Mouse (Mus musculus) heart, embryonic 12.5 days (tissue): ENCODE data around the gene Cep350. TPM values are rescaled to one million over a fixed set of nuclear protein-coding genes. Genes with fewer than 3 reads are reported as not detected.

ENCODE experiments used
- ATAC-seq: fragments of 200-750 bp; cut with Nextera tagmentation; 2 replicates; pipeline ENCODE4 v1.8.0; 2017; ENCODE audit warnings: moderate TSS enrichment, moderate library complexity; ENCODE audit not compliant: insufficient number of reproducible peaks, low FRiP score
- H3K27ac ChIP-seq: fragments of 300-500 bp; sonication (generic); 2 replicates; pipeline ENCODE4 v1.5.1; 2016; ENCODE audit warnings: mild to moderate bottlenecking, moderate library complexity; ENCODE audit not compliant: poor library complexity, severe bottlenecking
- H3K27me3 ChIP-seq: fragments of 300-500 bp; sonication (generic); replicated peaks from 2 replicates; pipeline ENCODE4 v1.6.1; 2016; ENCODE audit warnings: mild to moderate bottlenecking, moderate library complexity
- H3K36me3 ChIP-seq: fragments of 300-500 bp; sonication (generic); 2 replicates; pipeline ENCODE4 v1.6.1; 2016; ENCODE audit warnings: mild to moderate bottlenecking, moderate library complexity
- H3K4me1 ChIP-seq: fragments of 300-500 bp; sonication (generic); replicated peaks from 2 replicates; pipeline ENCODE4 v1.6.1; 2016; ENCODE audit warnings: mild to moderate bottlenecking
- H3K4me2 ChIP-seq: fragments of 300-500 bp; sonication (generic); 2 replicates; pipeline ENCODE4 v1.6.1; 2016; ENCODE audit warnings: mild to moderate bottlenecking, moderate library complexity
- H3K4me3 ChIP-seq: fragments of 300-500 bp; sonication (generic); 2 replicates; pipeline ENCODE4 v1.5.1; 2016; ENCODE audit warnings: mild to moderate bottlenecking
- H3K9ac ChIP-seq: fragments of 300-500 bp; sonication (generic); 2 replicates; pipeline ENCODE4 v1.6.1; 2016; ENCODE audit warnings: mild to moderate bottlenecking, moderate library complexity
- H3K9me3 ChIP-seq: fragments of 300-500 bp; sonication (generic); replicated peaks from 2 replicates; pipeline ENCODE4 v1.6.1; 2016; ENCODE audit warnings: mild to moderate bottlenecking, moderate library complexity
- WGBS: fragments of 180-500 bp; shearing (Covaris S2); methylation state at CpG from one replicate; pipeline ENCODE4 v1.1.7; 2016; 5-methylcytosine and 5-hydroxymethylcytosine counted together
- polyA plus RNA-seq: library from polyadenylated mRNA; unstranded; fragments of >200 nt; fragmentation: Nextera tagmentation; extraction: Ambion mirVana; gene quantifications from 2 replicates; pipeline ENCODE4 v1.2.1, GENCODE M21; 2016

Gene Cep350
- 10.4 and 10.5 TPM in 2 replicates for polyA plus RNA-seq

- Histone ChIP-seq H3K27ac (peak within 1 kb of the TSS; percentile 97), H3K4me1 (peaks cover 9% of the 10 kb centered on the region), H3K9ac (peak within 1 kb of the TSS; percentile 96), H3K27me3 (no peaks in the 10 kb centered on the region), H3K4me3 (peak within 1 kb of the TSS; percentile 84), H3K9me3 (no peaks in the 10 kb centered on the region), H3K36me3 (no peaks in the 10 kb centered on the region), H3K4me2 (peak within 1 kb of the TSS; percentile 85)
- WGBS = under 1% methylated on average over 45 of the region's 57 CpGs
- ATAC-seq = peak; percentile 98
Measured at GRCm38 (mm10) chr1:155973068-155973718, at the start of gene Cep350. Gene Cep350 (minus strand): TSS chr1:155973255.

- no peaks in the 10 kb centered on the region for H3K27me3 ChIP-seq
- no peaks in the 10 kb centered on the region for H3K4me1 ChIP-seq
- H3K4me3 ChIP-seq = no peak overlapping the region
Measured at GRCm38 (mm10) chr1:156020402-156020801, 47.3 kb upstream of the Cep350 start.

GRCm38 (mm10) chr1:156019800-156020199 is 46.7 kb upstream of the Cep350 start:
- H3K4me2 ChIP-seq = no peak overlapping the region
- peaks cover 55% of the 10 kb centered on the region for H3K36me3 ChIP-seq

More at GRCm38 (mm10) chr1:156020402-156020801, 47.3 kb upstream of the Cep350 start:
- no peak for ATAC-seq
- no peak overlapping the region for H3K27ac ChIP-seq
- H3K9ac ChIP-seq = no peak overlapping the region
- H3K9me3 ChIP-seq = no peaks in the 10 kb centered on the region
- H3K4me2 ChIP-seq = no peak overlapping the region
- WGBS = 96% methylated on average over 1 of the region's 1 CpGs
- H3K36me3 ChIP-seq = peaks cover 55% of the 10 kb centered on the region

DNA sequence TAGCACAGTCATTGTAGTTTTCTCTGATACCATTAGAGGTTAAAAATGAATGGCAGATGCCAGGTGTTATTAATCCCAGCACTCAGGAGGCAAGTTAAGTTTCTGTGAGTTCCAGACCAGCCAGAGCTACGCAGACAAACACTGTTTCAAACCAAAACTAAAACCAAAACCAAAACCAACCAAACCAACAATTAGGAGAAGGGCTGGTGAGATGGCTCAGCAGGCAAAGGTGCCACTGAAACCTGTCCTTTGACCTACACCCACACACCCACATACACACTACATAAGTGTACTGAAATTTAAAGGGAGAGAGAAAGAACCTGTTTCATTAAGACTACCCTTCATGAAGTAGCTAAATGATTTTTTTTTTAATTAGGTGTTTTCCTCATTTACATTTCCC is 35.9 kb upstream of the Cep350 start:
- Histone ChIP-seq H3K27ac (no peak overlapping the region), H3K27me3 (no peaks in the 10 kb centered on the region), H3K4me1 (no peaks in the 10 kb centered on the region), H3K9ac (no peak overlapping the region), H3K4me2 (no peak overlapping the region), H3K9me3 (no peaks in the 10 kb centered on the region), H3K36me3 (peaks cover 61% of the 10 kb centered on the region), H3K4me3 (no peak overlapping the region)
- 97% methylated on average over 1 of the region's 1 CpGs for whole genome bisulfite sequencing
- ATAC-seq = no peak

More at GRCm38 (mm10) chr1:156019800-156020199, 46.7 kb upstream of the Cep350 start:
- Histone ChIP-seq H3K27me3 (no peaks in the 10 kb centered on the region), H3K4me3 (no peak overlapping the region), H3K27ac (no peak overlapping the region), H3K9ac (no peak overlapping the region), H3K9me3 (no peaks in the 10 kb centered on the region), H3K4me1 (no peaks in the 10 kb centered on the region)
- 94% methylated on average over 1 of the region's 1 CpGs for WGBS
- no peak for ATAC-seq

- 85% methylated on average over 11 of the region's 11 CpGs for WGBS
- Histone ChIP-seq H3K9ac (no peak overlapping the region), H3K4me1 (0 out of 2 replicates have a peak, but pooled peaks cover 7% of the 10 kb centered on the region), H3K36me3 (peaks cover 49% of the 10 kb centered on the region), H3K27me3 (no peaks in the 10 kb centered on the region), H3K27ac (no peak overlapping the region), H3K4me2 (no peak overlapping the region), H3K9me3 (no peaks in the 10 kb centered on the region), H3K4me3 (no peak overlapping the region)
- no peak for ATAC-seq
Measured at GRCm38 (mm10) chr1:156005906-156006305, 32.9 kb upstream of the Cep350 start.

- Histone ChIP-seq H3K9me3 (no peaks in the 10 kb centered on the region), H3K9ac (no peak overlapping the region), H3K27ac (no peak overlapping the region), H3K4me1 (0 out of 2 replicates have a peak, but pooled peaks cover 7% of the 10 kb centered on the region), H3K4me3 (no peak overlapping the region), H3K4me2 (no peak overlapping the region), H3K27me3 (no peaks in the 10 kb centered on the region), H3K36me3 (peaks cover 31% of the 10 kb centered on the region)
- whole genome bisulfite sequencing = 73% methylated on average over 7 of the region's 7 CpGs
- 0 out of 2 replicates have a peak, but pooled peaks have one; percentile 48 for ATAC-seq
Measured at GRCm38 (mm10) chr1:156003201-156003935, 30.3 kb upstream of the Cep350 start.

- peaks cover 24% of the 10 kb centered on the region for H3K36me3 ChIP-seq
- H3K4me3 ChIP-seq = no peak overlapping the region
- no peak overlapping the region for H3K27ac ChIP-seq
- no peaks in the 10 kb centered on the region for H3K27me3 ChIP-seq
- no peaks in the 10 kb centered on the region for H3K9me3 ChIP-seq
- ATAC-seq = no peak
- 0 out of 2 replicates have a peak, but pooled peaks cover 7% of the 10 kb centered on the region for H3K4me1 ChIP-seq
- H3K9ac ChIP-seq = no peak overlapping the region
- H3K4me2 ChIP-seq = no peak overlapping the region
- WGBS = 83% methylated on average over 8 of the region's 8 CpGs
Measured at GRCm38 (mm10) chr1:156002366-156002765, 29.3 kb upstream of the Cep350 start.

GRCm38 (mm10) chr1:155995612-155996011 is 22.6 kb upstream of the Cep350 start:
- no peak overlapping the region for H3K4me3 ChIP-seq
- H3K9me3 ChIP-seq = no peaks in the 10 kb centered on the region
- no peaks in the 10 kb centered on the region for H3K36me3 ChIP-seq
- H3K9ac ChIP-seq = no peak overlapping the region
- no peak overlapping the region for H3K27ac ChIP-seq
- peaks cover 12% of the 10 kb centered on the region for H3K4me1 ChIP-seq
- H3K4me2 ChIP-seq = no peak overlapping the region
- ATAC-seq = no peak
- no peaks in the 10 kb centered on the region for H3K27me3 ChIP-seq
- WGBS = 20% methylated on average over 2 of the region's 2 CpGs

DNA sequence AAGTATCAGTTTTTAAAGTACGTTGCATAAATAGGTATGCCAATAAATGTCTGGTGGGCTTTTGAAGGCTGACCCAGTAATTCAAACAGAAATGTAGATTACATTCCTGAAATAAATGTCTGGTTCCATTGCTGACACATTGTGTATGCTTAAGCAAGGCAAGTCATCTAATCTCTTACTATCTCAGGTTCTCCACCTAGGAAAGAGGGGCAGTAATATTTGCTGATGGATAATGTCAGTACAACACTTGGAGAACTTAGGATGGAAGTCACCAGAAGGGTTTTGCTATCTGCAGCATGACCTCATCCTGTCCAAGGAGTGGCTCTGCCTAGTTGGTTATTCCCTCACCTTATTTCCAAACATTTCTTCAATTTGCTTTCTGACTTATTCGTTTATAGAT is 21.5 kb upstream of the Cep350 start:
- Histone ChIP-seq H3K27ac (no peak overlapping the region), H3K4me1 (peaks cover 19% of the 10 kb centered on the region), H3K27me3 (no peaks in the 10 kb centered on the region), H3K9me3 (no peaks in the 10 kb centered on the region), H3K4me2 (no peak overlapping the region), H3K9ac (no peak overlapping the region), H3K4me3 (no peak overlapping the region), H3K36me3 (no peaks in the 10 kb centered on the region)
- 59% methylated on average over 2 of the region's 2 CpGs for WGBS
- no peak for ATAC-seq

DNA sequence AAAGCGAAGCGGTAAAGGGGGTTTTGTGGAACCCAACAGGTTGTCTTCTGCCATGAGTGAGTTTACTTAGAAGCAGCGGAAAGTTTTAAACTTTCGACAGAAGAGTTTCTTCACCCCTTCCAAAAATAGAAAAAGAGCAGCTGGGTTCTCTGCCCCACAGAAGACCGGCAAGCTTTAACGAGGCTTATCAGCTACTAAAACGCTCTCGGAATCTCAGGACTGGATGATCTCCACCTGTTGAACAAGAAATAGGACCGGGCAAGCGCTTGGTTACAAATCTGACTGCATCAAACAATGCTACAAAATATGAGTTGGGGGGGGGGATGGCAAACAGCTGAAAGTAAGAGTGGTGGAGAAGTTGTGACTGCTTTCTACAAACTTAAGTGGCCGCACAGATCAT is 17.3 kb upstream of the Cep350 start:
- Histone ChIP-seq H3K9me3 (no peaks in the 10 kb centered on the region; the same call in 1 of the 2 replicates), H3K27ac (no peak overlapping the region), H3K4me2 (peak overlapping the region; percentile 31), H3K27me3 (no peaks in the 10 kb centered on the region), H3K36me3 (no peaks in the 10 kb centered on the region), H3K4me3 (no peak overlapping the region), H3K4me1 (peaks cover 20% of the 10 kb centered on the region), H3K9ac (no peak overlapping the region)
- WGBS = 37% methylated on average over 11 of the region's 11 CpGs
- no peak for ATAC-seq

DNA sequence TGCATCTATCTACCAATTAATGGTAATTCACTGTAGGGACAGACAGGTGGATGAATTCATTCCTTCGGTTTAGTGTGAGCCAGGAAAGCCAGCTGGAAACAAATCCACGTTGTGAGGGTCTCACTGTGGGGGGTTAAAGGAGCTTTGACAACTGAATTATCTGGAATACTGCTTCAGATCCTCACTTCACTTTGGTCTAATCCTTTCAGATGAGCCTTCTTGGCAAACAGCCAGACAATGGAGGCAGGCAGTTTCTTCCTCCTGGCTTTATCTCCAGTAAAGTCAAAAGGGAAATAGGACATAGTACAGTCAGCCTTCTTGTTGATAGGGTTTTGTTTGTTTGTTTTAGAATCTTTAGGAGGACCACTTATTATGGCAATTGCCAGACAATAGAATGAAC is 16.3 kb upstream of the Cep350 start:
- Histone ChIP-seq H3K4me3 (no peak overlapping the region), H3K27me3 (no peaks in the 10 kb centered on the region), H3K9me3 (no peaks in the 10 kb centered on the region; the same call in 1 of the 2 replicates), H3K36me3 (no peaks in the 10 kb centered on the region), H3K27ac (no peak overlapping the region), H3K4me2 (no peak overlapping the region), H3K4me1 (peaks cover 18% of the 10 kb centered on the region), H3K9ac (no peak overlapping the region)
- ATAC-seq = no peak
- WGBS = 14% methylated on average over 2 of the region's 2 CpGs
